Mouse (Mus musculus): ENCODE results near the gene Inafm1. TPM values are rescaled to one million over a fixed set of nuclear protein-coding genes. Genes with fewer than 3 reads are reported as not detected.

The Inafm1 gene
- 23.1 and 30.7 TPM in 2 replicates for polyA plus RNA-seq (2012; rRNA removed)

DNA sequence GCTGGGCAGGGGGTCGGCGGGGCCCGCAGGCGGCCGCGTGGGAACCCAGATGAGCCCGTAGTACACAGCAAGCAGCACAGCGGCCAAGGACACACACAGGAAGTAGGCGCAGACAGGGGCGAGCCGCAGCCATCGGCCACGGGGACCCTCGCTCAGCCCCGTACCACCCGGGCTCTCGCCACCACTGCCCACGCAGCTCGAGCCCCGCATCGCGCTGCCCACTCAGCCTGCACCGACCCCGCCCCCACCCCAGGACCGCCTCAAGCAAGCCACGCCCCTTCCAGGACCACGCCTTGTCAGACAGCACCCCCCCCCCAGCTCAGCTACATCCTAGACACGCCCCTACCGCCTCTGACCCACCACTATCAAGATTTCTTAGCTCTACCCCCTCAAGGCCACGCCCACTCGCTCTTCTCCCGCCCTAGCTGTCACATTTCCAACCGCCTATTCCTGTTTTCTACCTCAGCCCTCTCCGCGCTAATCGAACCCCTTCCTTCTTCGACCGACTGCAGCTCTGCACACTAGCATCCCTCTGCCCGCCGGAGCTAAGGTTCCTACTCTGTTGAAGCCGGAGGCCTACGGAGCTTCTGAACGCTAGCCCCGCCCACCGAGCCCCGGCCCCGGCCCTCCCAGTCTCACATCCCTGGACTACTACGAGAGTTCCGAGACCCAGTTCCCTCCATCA lies at the start of gene Inafm1:
Gene Inafm1 (minus strand): TSS at position 537 of the 685 bp plus-strand sequence.
- WGBS = 1% methylated on average over 48 of the region's 49 CpGs
- peak; percentile 94 for DNase-seq
- TF ChIP-seq CTCF (conservative IDR thresholded peaks at IDR 0.05; ENCODE audit: insufficient read depth, insufficient read length, low read depth, low read length) (no peak), POLR2A (IDR thresholded peaks at IDR 0.05; ENCODE audit: low read depth, low read length) (no peak)

DNA sequence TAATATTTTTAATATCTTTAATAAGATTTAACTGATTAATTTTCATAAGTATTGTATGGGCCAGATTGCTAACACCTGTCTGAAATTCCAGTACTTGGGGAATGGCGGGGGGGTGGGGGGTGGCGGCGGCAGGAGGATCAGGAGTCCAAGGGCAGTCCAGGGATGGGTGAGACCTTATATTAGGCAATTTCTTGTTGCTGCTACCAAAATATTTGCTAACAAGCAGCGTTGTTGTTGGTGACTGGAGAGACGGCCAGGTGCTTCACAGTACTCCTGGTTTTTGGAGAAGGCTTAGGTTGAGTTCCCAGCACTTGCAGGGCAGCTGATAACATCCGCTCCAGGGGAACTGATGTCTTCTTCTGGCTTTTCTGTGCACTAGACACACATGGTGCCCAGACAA lies 47.1 kb upstream of the Inafm1 start:
- H3K4me1 ChIP-seq (ENCODE audit: control insufficient read depth, insufficient read depth, low read length) = no peaks in the 10 kb centered on the region
- H3K4me3 ChIP-seq (ENCODE audit: insufficient read depth, low read depth, low read length) = no peak overlapping the region
- WGBS = 93% methylated on average over 6 of the region's 6 CpGs
- no peak for DNase-seq
- no peak overlapping the region for H3K27ac ChIP-seq (ENCODE audit: insufficient read depth, low read depth, low read length)
- H3K27me3 ChIP-seq (replicated peaks; ENCODE audit: control insufficient read depth, insufficient read depth, low read length) = no peaks in the 10 kb centered on the region
- TF ChIP-seq POLR2A (IDR thresholded peaks at IDR 0.05; ENCODE audit: low read depth, low read length) (no peak), CTCF (conservative IDR thresholded peaks at IDR 0.05; ENCODE audit: insufficient read depth, insufficient read length, low read depth, low read length) (no peak)
- H3K36me3 ChIP-seq (ENCODE audit: control insufficient read depth, insufficient read depth, low read length) = no peaks in the 10 kb centered on the region

More for the DNA sequence above, at the start of gene Inafm1:
- 0 out of 2 replicates have a peak, but pooled peaks cover 4% of the 10 kb centered on the region for H3K4me1 ChIP-seq (ENCODE audit: control insufficient read depth, insufficient read depth, low read length)
- H3K36me3 ChIP-seq (ENCODE audit: control insufficient read depth, insufficient read depth, low read length) = no peaks in the 10 kb centered on the region
- H3K27ac ChIP-seq (ENCODE audit: insufficient read depth, low read depth, low read length) = peak within 1 kb of the TSS; percentile 33
- no peaks in the 10 kb centered on the region for H3K27me3 ChIP-seq (replicated peaks; ENCODE audit: control insufficient read depth, insufficient read depth, low read length)
- peak within 1 kb of the TSS; percentile 62 for H3K4me3 ChIP-seq (ENCODE audit: insufficient read depth, low read depth, low read length)

DNA sequence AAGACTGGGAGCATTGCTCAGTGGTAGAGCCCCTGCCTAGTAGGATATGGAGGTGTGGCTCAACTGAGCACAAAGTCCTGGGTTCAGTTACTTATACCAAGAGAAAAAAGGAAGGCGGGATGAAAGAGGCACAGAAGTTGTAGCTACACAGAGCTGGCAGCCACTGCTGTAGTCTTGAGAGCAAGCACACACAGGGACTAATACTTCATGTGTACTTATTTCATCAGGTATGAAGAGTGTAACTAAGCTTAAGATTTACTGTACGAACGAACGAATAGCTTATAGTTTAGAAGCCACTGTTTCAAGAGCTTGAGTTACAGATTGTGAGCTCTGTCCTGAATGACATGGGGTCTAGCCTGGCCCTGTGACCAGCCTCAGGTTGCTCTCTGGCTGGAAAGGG lies 45.8 kb upstream of the Inafm1 start:
- DNase-seq = no peak
- H3K36me3 ChIP-seq (ENCODE audit: control insufficient read depth, insufficient read depth, low read length) = no peaks in the 10 kb centered on the region
- TF ChIP-seq POLR2A (IDR thresholded peaks at IDR 0.05; ENCODE audit: low read depth, low read length) (no peak), CTCF (conservative IDR thresholded peaks at IDR 0.05; ENCODE audit: insufficient read depth, insufficient read length, low read depth, low read length) (no peak)
- no peaks in the 10 kb centered on the region for H3K27me3 ChIP-seq (replicated peaks; ENCODE audit: control insufficient read depth, insufficient read depth, low read length)
- H3K4me3 ChIP-seq (ENCODE audit: insufficient read depth, low read depth, low read length) = no peak overlapping the region
- H3K4me1 ChIP-seq (ENCODE audit: control insufficient read depth, insufficient read depth, low read length) = no peaks in the 10 kb centered on the region
- 84% methylated on average over 4 of the region's 4 CpGs for WGBS
- no peak overlapping the region for H3K27ac ChIP-seq (ENCODE audit: insufficient read depth, low read depth, low read length)

DNA sequence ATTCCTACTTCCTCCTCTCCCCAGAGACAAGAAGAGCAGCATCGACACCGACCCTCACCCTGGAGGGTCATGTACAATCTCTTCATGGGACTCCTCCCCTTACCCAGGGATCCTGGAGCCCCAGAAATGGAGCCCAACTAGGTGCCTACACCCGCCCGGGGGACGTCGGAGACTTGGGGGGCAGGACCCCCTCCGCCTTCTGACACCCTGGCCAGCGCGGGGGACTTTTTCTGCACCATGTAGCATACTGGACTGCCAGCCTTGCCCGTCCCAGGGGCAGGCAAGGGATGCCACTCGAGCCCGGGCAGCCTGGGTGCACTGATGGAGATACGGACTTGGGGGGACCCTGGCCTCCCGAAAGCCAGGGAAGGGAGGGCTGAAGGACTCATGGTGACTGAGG lies 43.7 kb upstream of the Inafm1 start:
- WGBS = 88% methylated on average over 14 of the region's 14 CpGs
- H3K36me3 ChIP-seq (ENCODE audit: control insufficient read depth, insufficient read depth, low read length) = no peaks in the 10 kb centered on the region
- no peak overlapping the region for H3K4me3 ChIP-seq (ENCODE audit: insufficient read depth, low read depth, low read length)
- DNase-seq = no peak
- H3K27ac ChIP-seq (ENCODE audit: insufficient read depth, low read depth, low read length) = no peak overlapping the region
- no peaks in the 10 kb centered on the region; the same call in 1 of the 2 replicates for H3K4me1 ChIP-seq (ENCODE audit: control insufficient read depth, insufficient read depth, low read length)
- H3K27me3 ChIP-seq (replicated peaks; ENCODE audit: control insufficient read depth, insufficient read depth, low read length) = no peaks in the 10 kb centered on the region
- TF ChIP-seq CTCF (conservative IDR thresholded peaks at IDR 0.05; ENCODE audit: insufficient read depth, insufficient read length, low read depth, low read length) (no peak), POLR2A (IDR thresholded peaks at IDR 0.05; ENCODE audit: low read depth, low read length) (no peak)

DNA sequence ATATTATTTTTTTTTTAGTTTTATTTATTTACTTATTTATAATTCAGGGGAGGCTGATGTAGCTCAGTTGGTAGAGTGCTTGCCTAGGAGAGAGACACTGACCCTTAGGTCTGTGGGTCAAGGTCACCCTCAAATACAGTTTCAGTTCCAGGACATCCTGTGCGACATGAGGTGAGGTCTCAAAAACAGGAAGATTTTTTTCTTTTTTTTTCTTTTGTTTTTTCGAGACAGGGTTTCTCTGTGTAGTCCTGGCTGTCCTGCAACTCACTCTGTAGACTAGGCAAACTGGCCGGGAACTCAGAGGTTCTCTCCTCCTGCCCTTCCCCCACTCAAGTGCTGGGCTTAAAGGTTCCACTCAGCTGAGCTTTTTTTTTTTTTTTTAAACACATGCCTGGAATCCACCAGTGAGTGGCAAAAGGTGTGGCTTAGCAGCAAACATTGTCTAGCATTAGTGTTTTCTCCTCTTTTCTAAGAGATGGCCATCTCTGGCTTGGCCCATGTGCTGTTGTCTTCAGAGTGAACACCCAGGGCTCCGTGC lies 41.9 kb upstream of the Inafm1 start:
- TF ChIP-seq POLR2A (IDR thresholded peaks at IDR 0.05; ENCODE audit: low read depth, low read length) = no peak
- no peak for TF ChIP-seq CTCF (conservative IDR thresholded peaks at IDR 0.05; ENCODE audit: insufficient read depth, insufficient read length, low read depth, low read length)
- Histone ChIP-seq H3K36me3 (ENCODE audit: control insufficient read depth, insufficient read depth, low read length) (no peaks in the 10 kb centered on the region), H3K4me3 (ENCODE audit: insufficient read depth, low read depth, low read length) (no peak overlapping the region), H3K27ac (ENCODE audit: insufficient read depth, low read depth, low read length) (peak overlapping the region; percentile 61), H3K27me3 (replicated peaks; ENCODE audit: control insufficient read depth, insufficient read depth, low read length) (no peaks in the 10 kb centered on the region), H3K4me1 (ENCODE audit: control insufficient read depth, insufficient read depth, low read length) (peaks cover 10% of the 10 kb centered on the region; the same call in 1 of the 2 replicates)
- DNase-seq = peak; percentile 61
- WGBS = 34% methylated on average over 4 of the region's 4 CpGs

DNA sequence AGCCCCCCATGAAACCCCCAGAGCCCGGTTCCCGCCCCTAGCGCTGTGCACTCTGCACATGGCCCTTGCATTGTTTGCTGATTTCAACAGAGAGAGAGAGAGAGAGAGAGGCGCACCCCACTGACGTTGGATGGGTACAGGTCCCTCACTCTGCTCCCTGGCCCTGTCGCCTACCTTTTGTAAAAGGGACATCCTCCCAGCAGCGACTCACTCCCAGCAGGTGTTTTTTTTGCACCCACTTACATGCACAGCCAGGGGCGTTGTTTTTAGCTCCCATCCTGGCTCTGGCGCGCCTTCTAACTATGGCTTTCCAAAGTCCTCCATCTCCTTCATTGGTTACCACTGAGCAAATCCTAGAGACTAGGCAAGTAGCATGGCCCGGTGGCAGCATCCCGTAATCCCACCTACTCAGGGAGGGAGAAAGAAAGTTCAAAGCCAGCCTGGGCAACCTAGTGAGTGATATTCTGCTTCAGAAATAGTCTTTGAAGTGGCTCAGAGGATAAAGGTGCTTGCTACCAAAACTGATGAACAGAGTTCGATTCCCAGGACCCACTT lies 40.9 kb upstream of the Inafm1 start:
- no peaks in the 10 kb centered on the region for H3K27me3 ChIP-seq (replicated peaks; ENCODE audit: control insufficient read depth, insufficient read depth, low read length)
- H3K4me1 ChIP-seq (ENCODE audit: control insufficient read depth, insufficient read depth, low read length) = peaks cover 10% of the 10 kb centered on the region; the same call in 1 of the 2 replicates
- H3K4me3 ChIP-seq (ENCODE audit: insufficient read depth, low read depth, low read length) = peak overlapping the region; percentile 83; the same call in 1 of the 2 replicates
- peak overlapping the region; percentile 27 for H3K27ac ChIP-seq (ENCODE audit: insufficient read depth, low read depth, low read length)
- no peaks in the 10 kb centered on the region for H3K36me3 ChIP-seq (ENCODE audit: control insufficient read depth, insufficient read depth, low read length)
- no peak for TF ChIP-seq CTCF (conservative IDR thresholded peaks at IDR 0.05; ENCODE audit: insufficient read depth, insufficient read length, low read depth, low read length)
- TF ChIP-seq POLR2A (IDR thresholded peaks at IDR 0.05; ENCODE audit: low read depth, low read length) = no peak
- no peak for DNase-seq
- 25% methylated on average over 13 of the region's 13 CpGs for WGBS

Measured in kidney, adult 2 months (tissue).